Mouse (Mus musculus) CH12.LX (cell line): ENCODE data around the gene Gm9970. TPM values are rescaled to one million over a fixed set of nuclear protein-coding genes. Genes with fewer than 3 reads are reported as not detected.

Experiments
- DNase-seq: peaks from one replicate; pipeline ENCODE4 v3.0.0-alpha.2; 2013; ENCODE audit errors: extremely low read depth
- H3K27ac ChIP-seq: 2 replicates; pipeline ENCODE4 v1.5.1; 2012; ENCODE audit warnings: low read depth, mild to moderate bottlenecking, control low read depth, moderate library complexity; ENCODE audit not compliant: insufficient read depth
- H3K27me3 ChIP-seq: replicated peaks from 2 replicates; pipeline ENCODE3; 2012; ENCODE audit warnings: inconsistent platforms
- H3K36me3 ChIP-seq, 2 experiments: replicated peaks in 1 of 2; 2 replicates each; pipeline versions ENCODE3 to v1.6.1; 2012; ENCODE audit warnings: inconsistent platforms in 1 of 2, low read length in 1 of 2, mild to moderate bottlenecking in 1 of 2, mixed read lengths in 1 of 2, moderate library complexity in 1 of 2; ENCODE audit not compliant: control insufficient read depth in 1 of 2, insufficient read depth in 1 of 2
- H3K4me1 ChIP-seq, 2 experiments: 2 replicates each; pipeline ENCODE4 v1.6.1; 2012; ENCODE audit warnings: inconsistent platforms in 1 of 2, moderate library complexity in 1 of 2; ENCODE audit not compliant: insufficient read depth in 2 of 2, control insufficient read depth in 1 of 2
- H3K4me2 ChIP-seq: 2 replicates; pipeline ENCODE4 v1.6.1; 2012; ENCODE audit warnings: low read depth, mild to moderate bottlenecking, control low read depth; ENCODE audit not compliant: poor library complexity, insufficient read depth, severe bottlenecking
- H3K4me3 ChIP-seq, 3 experiments: fragments of 150-350 bp in 1 of 3; sonication (generic) in 1 of 3; replicated peaks in 1 of 3; 2 replicates each; pipeline versions ENCODE3 to v1.5.1; 2011 to 2012; ENCODE audit warnings: low read depth in 2 of 3, low read length in 2 of 3, mild to moderate bottlenecking in 2 of 3, moderate library complexity in 2 of 3, control low read depth in 1 of 3, improper control_type of control experiment in 1 of 3, inconsistent platforms in 1 of 3, mixed read lengths in 1 of 3; ENCODE audit not compliant: poor library complexity in 1 of 3
- H3K79me2 ChIP-seq: replicated peaks from 2 replicates; pipeline ENCODE4 v1.6.1; 2012; ENCODE audit warnings: mild to moderate bottlenecking, moderate library complexity; ENCODE audit not compliant: control insufficient read depth, poor library complexity, insufficient read depth, severe bottlenecking; ENCODE audit errors: extremely low read depth
- H3K9ac ChIP-seq: 2 replicates; pipeline ENCODE4 v1.6.1; 2012; ENCODE audit warnings: low read depth, mild to moderate bottlenecking, control low read depth, moderate library complexity; ENCODE audit not compliant: insufficient read depth
- H3K9me3 ChIP-seq: replicated peaks from 2 replicates; pipeline ENCODE3; 2012; ENCODE audit warnings: low read length, inconsistent platforms, mixed read lengths
- CHD1 ChIP-seq: IDR thresholded peaks from 2 replicates; pipeline ENCODE4 v1.6.1; 2012; ENCODE audit warnings: low read depth, low read length, improper control_type of control experiment, inconsistent platforms
- E2F4 ChIP-seq: IDR thresholded peaks from 2 replicates; pipeline ENCODE4 v1.6.1; 2011; ENCODE audit warnings: low read depth, low read length, improper control_type of control experiment; ENCODE audit not compliant: insufficient replicate concordance
- EP300 ChIP-seq: IDR thresholded peaks from 2 replicates; pipeline ENCODE4 v1.6.1; 2011; ENCODE audit warnings: low read length, improper control_type of control experiment
- ETS1 ChIP-seq: conservative IDR thresholded peaks from 2 replicates; pipeline ENCODE4 v1.6.1; 2012; ENCODE audit warnings: low read depth, mild to moderate bottlenecking, inconsistent platforms, low read length, improper control_type of control experiment, moderate library complexity
- GABPA ChIP-seq: IDR thresholded peaks from 2 replicates; pipeline ENCODE4 v1.6.1; 2012; ENCODE audit warnings: low read depth, low read length, improper control_type of control experiment, inconsistent platforms; ENCODE audit not compliant: insufficient replicate concordance
- HCFC1 ChIP-seq: IDR thresholded peaks from 2 replicates; pipeline ENCODE4 v1.6.1; 2012; ENCODE audit warnings: low read depth, mild to moderate bottlenecking, inconsistent platforms, low read length, improper control_type of control experiment
- IRF4 ChIP-seq: IDR thresholded peaks from 2 replicates; pipeline ENCODE4 v1.6.1; 2014; ENCODE audit warnings: low read depth, mild to moderate bottlenecking, inconsistent platforms, low read length, improper control_type of control experiment
- JUN ChIP-seq: IDR thresholded peaks from 2 replicates; pipeline ENCODE4 v1.6.1; 2011; ENCODE audit warnings: low read depth, mild to moderate bottlenecking, low read length, improper control_type of control experiment, moderate library complexity; ENCODE audit not compliant: insufficient read depth
- KAT2A ChIP-seq: IDR thresholded peaks from 2 replicates; pipeline ENCODE4 v1.6.1; 2012; ENCODE audit warnings: low read length, improper control_type of control experiment, inconsistent platforms; ENCODE audit not compliant: insufficient replicate concordance
- MAFK ChIP-seq: IDR thresholded peaks from 2 replicates; pipeline ENCODE4 v1.6.1; 2011; ENCODE audit warnings: low read length, improper control_type of control experiment; ENCODE audit not compliant: insufficient replicate concordance
- MAX ChIP-seq: IDR thresholded peaks from 2 replicates; pipeline ENCODE4 v1.6.1; 2011; ENCODE audit warnings: low read length, improper control_type of control experiment
- MEF2A ChIP-seq: IDR thresholded peaks from 2 replicates; pipeline ENCODE4 v1.6.1; 2014; ENCODE audit warnings: low read depth, mild to moderate bottlenecking, inconsistent platforms, low read length, improper control_type of control experiment, borderline replicate concordance
- NELFE ChIP-seq: IDR thresholded peaks from 2 replicates; pipeline ENCODE4 v1.6.1; 2011; ENCODE audit warnings: low read depth, low read length, improper control_type of control experiment
- PAX5 ChIP-seq: IDR thresholded peaks from 2 replicates; pipeline ENCODE4 v1.6.1; 2012; ENCODE audit warnings: low read length, inconsistent platforms, mixed read lengths
- POLR2A ChIP-seq: IDR thresholded peaks from 2 replicates; pipeline ENCODE4 v1.6.1; 2011; ENCODE audit warnings: low read depth, mild to moderate bottlenecking, improper control_type of control experiment, low read length
- RAD21 ChIP-seq: IDR thresholded peaks from 2 replicates; pipeline ENCODE4 v1.6.1; 2011; ENCODE audit warnings: low read depth, mild to moderate bottlenecking, low read length, improper control_type of control experiment, moderate library complexity
- RCOR1 ChIP-seq: conservative IDR thresholded peaks from 2 replicates; pipeline ENCODE4 v1.6.1; 2012; ENCODE audit warnings: low read depth, mild to moderate bottlenecking, inconsistent platforms, low read length, improper control_type of control experiment
- SIN3A ChIP-seq: IDR thresholded peaks from 2 replicates; pipeline ENCODE4 v1.6.1; 2012; ENCODE audit warnings: low read length, improper control_type of control experiment, inconsistent platforms
- TBP ChIP-seq: conservative IDR thresholded peaks from 2 replicates; pipeline ENCODE4 v1.6.1; 2011; ENCODE audit warnings: low read depth, low read length, improper control_type of control experiment
- TCF12 ChIP-seq: IDR thresholded peaks from 2 replicates; pipeline ENCODE4 v1.6.1; 2014; ENCODE audit warnings: low read depth, mild to moderate bottlenecking, inconsistent platforms, low read length, improper control_type of control experiment
- UBTF ChIP-seq: IDR thresholded peaks from 2 replicates; pipeline ENCODE4 v1.6.1; 2012; ENCODE audit warnings: low read depth, mild to moderate bottlenecking, inconsistent platforms, low read length, improper control_type of control experiment, moderate library complexity
- ZC3H11A ChIP-seq: IDR thresholded peaks from 2 replicates; pipeline ENCODE4 v1.6.1; 2012; ENCODE audit warnings: low read depth, mild to moderate bottlenecking, inconsistent platforms, low read length, improper control_type of control experiment
- ZNF384 ChIP-seq: IDR thresholded peaks from 2 replicates; pipeline ENCODE4 v1.6.1; 2012; ENCODE audit warnings: low read depth, low read length, improper control_type of control experiment, inconsistent platforms
- dilution Hi-C: fragments of 300-500 bp; cut with MboI; formaldehyde crosslinking; loops from 2 replicates; pipeline ENCODE4 v1.14.3; 2020; ENCODE audit warnings: low sequenced_read_pairs; ENCODE audit not compliant: extremely low pct_unique_long_range_greater_than_20kb, extremely low pct_ligation_motif_present
- in situ Hi-C: fragments of 300-500 bp; cut with MboI; formaldehyde crosslinking; loops from 3 replicates; pipeline ENCODE4 v1.14.3; 2019; ENCODE audit warnings: low sequenced_read_pairs, low pct_ligation_motif_present, low pct_unique_long_range_greater_than_20kb, mixed read lengths
- polyA plus RNA-seq: library from polyadenylated mRNA; unstranded; fragments of >175 nt; gene quantifications from 2 replicates; pipeline ENCODE4 v1.2.1, GENCODE M21; 2012; ENCODE audit warnings: low read depth; ENCODE audit not compliant: insufficient read length
- total RNA-seq, 2 experiments: library from RNA; depleted of rRNA; stranded (reverse); fragments of 300-350 nt in 1 of 2; fragments of >200 nt in 1 of 2; gene quantifications; 2 replicates each; pipeline ENCODE4 v1.2.3; 2012 to 2014

The Gm9970 gene
- total and polyA plus RNA-seq, 3 experiments = not detected

- Histone ChIP-seq H3K36me3 (peaks cover 30 to 84% of the 10 kb centered on the region in 2 experiments), H3K79me2 (no peaks in the 10 kb centered on the region)
- in situ Hi-C loops = no loop called here
- no peak for TF ChIP-seq ZC3H11A
- TF ChIP-seq MAFK = no peak
- no peak for TF ChIP-seq MAX
- no peak for TF ChIP-seq JUN
- TF ChIP-seq HCFC1 = no peak
- TF ChIP-seq CHD1 = no peak
- TF ChIP-seq KAT2A = no peak
- TF ChIP-seq IRF4 = no peak
- no peak for TF ChIP-seq ZNF384
- TF ChIP-seq E2F4 = no peak
- no peak for TF ChIP-seq POLR2A
- TF ChIP-seq PAX5 = no peak
- TF ChIP-seq UBTF = no peak
- TF ChIP-seq ETS1 = no peak
- no peak for TF ChIP-seq MEF2A
- no peak for TF ChIP-seq GABPA
- no peak for TF ChIP-seq TBP
- TF ChIP-seq EP300 = no peak
- TF ChIP-seq RCOR1 = no peak
- TF ChIP-seq TCF12 = no peak
- TF ChIP-seq, all 38 proteins: peak for 0
- dilution Hi-C loops = no loop called here
- DNase-seq = no peak
- Histone ChIP-seq H3K9ac (no peak overlapping the region), H3K27ac (no peak overlapping the region), H3K27me3 (no peaks in the 10 kb centered on the region), H3K4me2 (no peak overlapping the region), H3K4me3 (no peak overlapping the region), H3K9me3 (no peaks in the 10 kb centered on the region), H3K4me1 (peaks cover 0 to 2% of the 10 kb centered on the region in 2 experiments; a peak in 1 of 4 replicates)
These were observed 16.6 kb upstream of the Gm9970 start for GRCm38 (mm10) chr5:31257616-31258015.

- H3K9ac ChIP-seq = no peak overlapping the region
- dilution Hi-C loops = no loop called here
These were observed 14.9 kb upstream of the Gm9970 start for GRCm38 (mm10) chr5:31255971-31256370.

More at GRCm38 (mm10) chr5:31255971-31256370, 14.9 kb upstream of the Gm9970 start:
- no peak for TF ChIP-seq MAX
- no peak for TF ChIP-seq RAD21
- no peak for TF ChIP-seq SIN3A
- TF ChIP-seq GABPA = no peak
- no peak for TF ChIP-seq NELFE
- no peak for TF ChIP-seq JUN
- TF ChIP-seq MAFK = no peak
- H3K4me2 ChIP-seq = no peak overlapping the region
- H3K79me2 ChIP-seq = no peaks in the 10 kb centered on the region
- no peak for DNase-seq
- in situ Hi-C loops = no loop called here
- H3K27me3 ChIP-seq = no peaks in the 10 kb centered on the region
- H3K27ac ChIP-seq = no peak overlapping the region
- no peaks in the 10 kb centered on the region for H3K9me3 ChIP-seq
- H3K36me3 ChIP-seq = peaks cover 44 to 86% of the 10 kb centered on the region in 2 experiments
- H3K4me1 ChIP-seq = peaks cover 0 to 11% of the 10 kb centered on the region in 2 experiments; a peak in 1 of 4 replicates
- H3K4me3 ChIP-seq = no peak overlapping the region
